Mouse (Mus musculus) retina, adult 2 months (tissue): ENCODE results near the gene Fam83f.

Experiments used
- DNase-seq: peaks from one replicate; pipeline ENCODE4 v3.0.0-alpha.2; 2012; ENCODE audit warnings: low read depth, low spot score

Fam83f gene

DNA sequence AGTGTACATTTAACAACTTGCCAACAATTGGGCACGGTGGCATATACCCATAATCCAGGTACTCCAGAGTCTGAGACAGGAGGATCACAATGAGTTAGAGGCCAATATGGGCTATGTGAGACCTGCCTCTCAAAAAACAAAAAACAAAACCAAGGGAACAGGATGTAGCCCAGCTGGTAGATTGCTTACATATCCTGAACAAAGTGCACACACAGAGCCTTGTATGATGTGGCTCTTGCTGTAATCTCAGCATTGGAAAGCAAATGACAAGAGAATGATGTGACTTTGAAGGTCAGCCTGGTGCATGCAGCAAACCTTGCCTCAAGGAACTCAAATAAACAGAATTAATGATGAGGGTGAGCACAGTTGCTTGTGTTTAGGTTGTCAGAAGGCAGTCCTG, 70.2 kb downstream of the Fam83f start:
- no peak for DNase-seq

DNA sequence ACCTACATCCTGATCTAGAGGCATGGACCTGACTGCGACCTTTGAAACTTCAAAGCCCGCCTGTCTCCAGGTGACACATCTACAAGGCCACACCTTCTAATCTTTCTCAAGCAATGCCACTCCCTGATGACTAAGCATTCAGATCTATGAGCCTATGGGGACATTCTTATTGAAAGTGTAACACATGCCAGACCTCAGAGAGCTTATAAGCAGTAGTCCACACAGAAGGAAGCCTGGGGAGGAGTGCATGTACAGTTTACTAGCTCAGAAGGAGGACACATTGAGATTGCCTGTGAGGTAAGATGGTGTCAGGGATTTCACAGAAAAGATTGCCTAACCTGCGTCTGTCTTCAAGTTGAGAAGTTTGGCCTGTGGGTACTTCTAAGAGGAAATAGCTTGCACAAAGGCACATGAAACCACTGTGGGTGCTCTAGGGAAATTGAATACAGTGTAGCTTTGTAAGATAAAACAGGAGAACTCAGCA, 71.4 kb downstream of the Fam83f start:
- DNase-seq: no peak

DNA sequence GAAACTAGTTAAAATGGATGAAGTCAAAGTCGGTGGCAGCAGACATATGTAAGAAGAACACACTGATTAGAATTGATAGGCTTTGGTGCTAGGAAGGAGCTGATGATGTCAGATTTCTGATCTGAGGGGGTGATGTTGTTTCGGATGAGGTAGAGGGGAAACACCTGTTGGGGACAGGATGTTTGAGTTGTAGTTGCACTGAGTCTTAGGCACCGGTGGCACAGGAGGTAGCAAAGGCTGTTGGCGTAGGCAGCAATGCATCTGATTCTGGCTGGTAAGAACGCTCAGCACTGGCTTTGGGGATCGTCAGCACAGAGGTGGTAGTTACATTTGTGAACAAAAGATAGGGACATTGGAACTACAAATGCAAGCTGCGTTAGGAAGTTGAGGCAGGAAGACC, 72.0 kb downstream of the Fam83f start:
- no peak for DNase-seq

DNA sequence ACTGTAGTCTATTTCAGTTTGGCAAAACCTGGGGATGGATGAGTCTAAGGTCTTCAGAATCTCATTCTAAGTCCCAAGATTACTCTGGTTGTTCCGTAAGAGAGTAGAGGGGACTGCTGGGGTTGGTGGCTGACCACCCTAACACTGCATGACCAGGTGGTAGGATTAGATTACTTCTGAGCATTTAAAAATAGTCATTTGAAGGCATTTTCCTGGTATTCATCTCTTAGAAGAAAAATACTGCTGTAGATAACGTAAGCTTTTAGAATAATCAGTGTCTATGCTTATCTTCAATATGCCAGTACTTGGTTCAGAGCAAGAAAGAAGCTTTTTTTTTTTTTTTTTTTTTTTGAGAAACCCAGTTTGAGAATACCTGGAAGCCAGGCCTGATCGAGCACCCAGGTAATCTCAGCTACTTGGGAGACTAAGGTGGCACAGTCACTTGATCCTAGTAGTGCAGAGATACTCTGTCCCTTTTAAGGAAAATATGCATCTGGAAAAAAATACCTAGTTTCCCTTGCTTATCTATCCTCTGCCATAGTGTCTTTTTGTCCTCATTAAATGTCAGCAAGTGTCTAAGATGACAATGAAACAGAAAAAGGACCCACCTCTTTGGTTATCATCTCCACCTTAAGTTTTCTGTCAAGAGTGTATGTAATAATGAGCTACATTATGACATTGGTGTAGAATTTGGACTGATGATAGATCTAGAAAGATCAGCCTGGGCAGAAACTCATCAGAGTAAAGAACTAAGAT, 73.2 kb downstream of the Fam83f start:
- DNase-seq: no peak

DNA sequence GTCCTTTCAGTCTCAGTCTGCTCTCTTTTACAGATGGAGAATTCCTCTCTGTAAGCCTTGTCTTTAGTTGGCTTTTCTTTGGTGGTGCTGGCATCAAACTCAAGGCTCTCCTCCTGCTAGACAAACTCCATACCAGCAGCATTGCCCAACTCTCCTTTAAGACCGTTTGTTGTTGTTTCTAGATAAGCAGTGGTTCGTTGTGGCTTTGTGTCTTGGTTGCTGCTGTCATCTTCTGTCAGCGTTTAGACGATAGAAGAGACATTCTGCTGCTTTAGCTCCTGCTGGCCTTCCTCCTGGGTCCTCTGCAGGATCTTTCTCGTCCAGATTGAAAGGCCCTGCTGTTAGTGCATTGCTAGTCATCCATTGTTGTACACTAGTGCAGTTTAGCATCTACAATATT, 77.3 kb downstream of the Fam83f start:
- DNase-seq: no peak
